Mouse (Mus musculus): Measurements from ENCODE around the gene Wdr20. TPM values are rescaled to one million over a fixed set of nuclear protein-coding genes. Genes with fewer than 3 reads are reported as not detected.

Gene Wdr20
- polyA plus RNA-seq, 1 experiment from 2014 or later: 27.0 TPM

DNA sequence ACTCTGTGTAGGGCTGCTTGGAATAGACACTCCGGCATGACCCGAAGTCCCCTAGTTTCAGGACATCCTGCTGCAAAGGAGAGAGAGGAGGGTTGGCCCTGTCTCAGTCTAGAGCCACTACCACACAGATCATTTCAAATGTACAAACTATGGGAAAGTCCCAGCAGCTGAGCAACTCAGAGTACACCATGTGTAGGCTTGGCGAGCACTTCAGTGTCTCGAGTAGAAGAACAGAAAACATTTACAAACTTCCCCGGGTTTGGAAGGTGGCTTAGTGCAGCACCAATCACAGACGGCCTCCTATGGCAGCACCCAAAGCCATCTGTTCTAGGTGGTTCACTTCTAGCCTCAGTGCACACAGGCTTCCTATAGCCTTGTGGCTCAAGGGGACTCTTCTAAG is 75.9 kb downstream of the Wdr20 start:
- Histone ChIP-seq H3K27me3 (ENCODE audit: low read depth, poor library complexity, severe bottlenecking) (no peaks in the 10 kb centered on the region), H3K4me1 (no peaks in the 10 kb centered on the region), H3K36me3 (peaks cover 13% of the 10 kb centered on the region; the same call in 1 of the 2 replicates), H3K4me3 (no peak overlapping the region), H3K9me3 (replicated peaks) (no peaks in the 10 kb centered on the region), H3K27ac (no peak overlapping the region)
- 96% methylated on average over 6 of the region's 6 CpGs for whole genome bisulfite sequencing
- no peak for DNase-seq (ENCODE audit: low spot score)

DNA sequence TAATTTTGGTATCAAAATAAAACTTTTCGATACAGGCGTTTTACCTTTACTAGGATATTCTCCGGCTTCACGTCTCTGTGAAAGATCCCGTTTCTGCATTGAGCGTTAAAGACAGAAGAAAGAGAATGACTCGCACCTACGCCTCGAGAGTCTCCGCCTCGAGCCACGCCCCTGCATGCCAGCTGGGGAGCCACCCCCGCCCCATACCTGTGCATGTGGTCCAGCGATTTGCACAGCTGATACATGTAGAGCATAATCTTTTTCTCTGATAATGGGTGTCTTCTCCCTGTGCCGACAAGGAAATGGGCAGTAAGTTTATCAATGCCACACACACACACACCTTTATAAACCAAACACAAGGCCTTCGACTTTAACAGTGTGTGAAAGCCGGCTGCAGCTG is 77.2 kb downstream of the Wdr20 start:
- Histone ChIP-seq H3K36me3 (peaks cover 13% of the 10 kb centered on the region; the same call in 1 of the 2 replicates), H3K27ac (no peak overlapping the region)
- no peak for DNase-seq (ENCODE audit: low spot score)

DNA sequence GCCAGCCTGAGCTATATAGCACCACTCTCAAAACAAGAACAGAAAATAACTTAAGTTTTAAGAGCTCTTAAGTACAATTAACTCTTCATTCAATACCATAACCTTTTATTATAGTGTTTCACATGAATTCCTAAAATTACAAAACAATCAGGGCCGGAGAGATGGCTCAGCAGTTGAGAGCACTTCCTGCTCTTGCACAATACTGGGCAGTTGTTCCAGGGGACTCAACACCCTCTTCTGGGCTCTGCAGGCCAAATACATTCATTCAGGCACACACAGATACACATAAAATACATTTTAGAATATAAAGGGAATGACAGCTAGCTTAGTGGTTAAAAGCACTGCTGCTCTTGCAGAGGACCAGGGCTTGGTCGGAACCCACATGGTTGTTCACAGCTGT is 79.1 kb downstream of the Wdr20 start:
- no peaks in the 10 kb centered on the region for H3K9me3 ChIP-seq (replicated peaks)
- no peak overlapping the region for H3K4me3 ChIP-seq
- H3K4me1 ChIP-seq: no peaks in the 10 kb centered on the region; the same call in 1 of the 2 replicates
- H3K27me3 ChIP-seq (ENCODE audit: low read depth, poor library complexity, severe bottlenecking): no peaks in the 10 kb centered on the region
- H3K36me3 ChIP-seq: peaks cover 8% of the 10 kb centered on the region; the same call in 1 of the 2 replicates
- no peak overlapping the region for H3K27ac ChIP-seq
- no peak for DNase-seq (ENCODE audit: low spot score)
- 94% methylated on average over 2 of the region's 2 CpGs for WGBS

More for the DNA sequence above, 77.2 kb downstream of the Wdr20 start:
- Histone ChIP-seq H3K9me3 (replicated peaks) (no peaks in the 10 kb centered on the region), H3K4me3 (no peak overlapping the region), H3K4me1 (no peaks in the 10 kb centered on the region), H3K27me3 (ENCODE audit: low read depth, poor library complexity, severe bottlenecking) (no peaks in the 10 kb centered on the region)
- WGBS: 67% methylated on average over 17 of the region's 17 CpGs

DNA sequence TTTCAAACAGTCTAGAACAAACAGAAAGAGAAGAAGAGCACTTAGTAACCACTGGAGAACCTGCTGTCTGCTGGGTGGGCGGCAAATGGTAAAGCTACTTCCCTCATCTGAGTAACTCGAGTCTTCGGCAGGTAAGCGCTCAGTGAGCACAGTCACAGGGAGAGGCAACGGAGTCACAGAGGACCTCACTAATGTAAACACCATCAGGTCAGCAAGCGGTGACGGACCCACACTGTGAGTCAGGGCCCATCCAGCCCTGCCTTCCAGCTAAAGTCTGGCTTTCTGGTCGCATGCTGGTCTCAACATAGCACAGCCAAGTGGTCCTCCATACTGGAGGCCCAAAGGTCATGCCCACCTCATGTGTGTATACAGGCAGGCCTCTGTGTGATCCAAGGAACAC is 81.6 kb downstream of the Wdr20 start:
- H3K4me1 ChIP-seq: no peaks in the 10 kb centered on the region; the same call in 1 of the 2 replicates
- H3K9me3 ChIP-seq (replicated peaks): no peaks in the 10 kb centered on the region
- 75% methylated on average over 8 of the region's 8 CpGs for WGBS
- H3K27me3 ChIP-seq (ENCODE audit: low read depth, poor library complexity, severe bottlenecking): no peaks in the 10 kb centered on the region
- no peak overlapping the region for H3K4me3 ChIP-seq
- no peaks in the 10 kb centered on the region for H3K36me3 ChIP-seq
- H3K27ac ChIP-seq: no peak overlapping the region
- no peak for DNase-seq (ENCODE audit: low spot score)

DNA sequence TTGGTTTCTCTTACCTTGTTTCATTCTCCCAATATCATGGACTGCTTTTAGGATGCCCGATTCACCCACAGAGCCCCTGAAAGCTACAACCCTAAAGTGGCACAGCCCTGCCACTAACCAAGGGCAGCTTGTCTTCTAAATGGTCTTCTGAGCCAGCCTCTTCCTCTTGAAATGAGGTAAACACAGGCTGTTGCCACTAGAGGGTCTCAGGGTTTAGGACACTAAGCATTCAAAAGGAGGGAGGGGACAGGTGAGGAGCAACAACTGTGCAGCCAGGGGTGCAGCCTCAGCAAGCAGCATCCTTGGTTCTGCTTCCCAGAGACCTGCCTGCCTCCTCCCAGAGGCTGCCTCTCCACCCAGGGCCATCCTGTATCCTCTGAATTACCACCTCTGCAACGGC is 84.0 kb downstream of the Wdr20 start:
- H3K9me3 ChIP-seq (replicated peaks): no peaks in the 10 kb centered on the region
- no peaks in the 10 kb centered on the region for H3K36me3 ChIP-seq
- no peaks in the 10 kb centered on the region; the same call in 1 of the 2 replicates for H3K4me1 ChIP-seq
- H3K27ac ChIP-seq: no peak overlapping the region
- 92% methylated on average over 2 of the region's 2 CpGs for WGBS
- no peak overlapping the region for H3K4me3 ChIP-seq
- H3K27me3 ChIP-seq (ENCODE audit: low read depth, poor library complexity, severe bottlenecking): no peaks in the 10 kb centered on the region
- no peak for DNase-seq (ENCODE audit: low spot score)

DNA sequence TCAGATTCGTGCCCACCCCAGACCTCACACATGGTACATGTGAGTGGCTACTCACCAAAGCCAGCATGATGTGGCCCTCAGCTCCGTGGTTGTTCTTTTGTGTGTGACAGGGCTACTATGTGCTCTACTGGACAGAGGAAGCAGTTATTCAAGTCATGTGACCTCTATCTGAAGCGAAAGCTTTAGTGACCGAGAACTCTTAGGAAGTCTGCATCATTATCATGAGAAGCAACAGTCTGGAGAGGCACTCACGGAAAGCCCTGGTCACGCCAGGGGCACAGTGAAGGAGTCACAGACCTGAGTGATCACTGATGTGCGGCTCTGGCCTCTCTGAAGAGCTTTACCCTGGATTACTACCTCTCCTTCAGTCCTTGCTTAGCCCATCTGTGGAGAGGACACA is 84.6 kb downstream of the Wdr20 start:
- Histone ChIP-seq H3K36me3 (no peaks in the 10 kb centered on the region), H3K9me3 (replicated peaks) (no peaks in the 10 kb centered on the region), H3K4me1 (no peaks in the 10 kb centered on the region; the same call in 1 of the 2 replicates), H3K4me3 (no peak overlapping the region), H3K27me3 (ENCODE audit: low read depth, poor library complexity, severe bottlenecking) (no peaks in the 10 kb centered on the region), H3K27ac (no peak overlapping the region)
- WGBS: 91% methylated on average over 7 of the region's 7 CpGs
- no peak for DNase-seq (ENCODE audit: low spot score)

DNA sequence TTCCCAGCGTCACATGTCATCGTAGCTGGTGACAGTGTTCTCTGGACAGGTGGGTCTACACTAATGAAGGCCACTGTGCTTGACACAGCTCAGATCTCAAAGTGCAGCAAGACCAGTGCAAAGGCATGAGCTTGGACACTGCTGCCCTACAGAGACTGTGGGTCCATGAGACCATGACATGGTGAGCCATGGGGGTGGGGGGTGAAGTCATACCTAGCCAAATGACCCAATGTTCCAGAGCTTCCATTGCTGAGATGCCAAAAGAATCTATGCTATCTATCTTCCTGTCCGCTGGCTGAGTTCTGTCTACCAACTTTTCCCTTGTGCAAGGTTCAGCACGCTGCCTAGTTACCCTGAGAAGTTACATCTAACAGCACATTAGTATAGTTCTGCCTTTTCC is 91.2 kb downstream of the Wdr20 start:
- H3K27ac ChIP-seq: no peak overlapping the region
- 98% methylated on average over 4 of the region's 4 CpGs for WGBS
- H3K27me3 ChIP-seq (ENCODE audit: low read depth, poor library complexity, severe bottlenecking): no peaks in the 10 kb centered on the region
- no peaks in the 10 kb centered on the region for H3K4me1 ChIP-seq
- no peak overlapping the region for H3K4me3 ChIP-seq
- H3K9me3 ChIP-seq (replicated peaks): no peaks in the 10 kb centered on the region
- no peak for DNase-seq (ENCODE audit: low spot score)
- no peaks in the 10 kb centered on the region for H3K36me3 ChIP-seq

DNA sequence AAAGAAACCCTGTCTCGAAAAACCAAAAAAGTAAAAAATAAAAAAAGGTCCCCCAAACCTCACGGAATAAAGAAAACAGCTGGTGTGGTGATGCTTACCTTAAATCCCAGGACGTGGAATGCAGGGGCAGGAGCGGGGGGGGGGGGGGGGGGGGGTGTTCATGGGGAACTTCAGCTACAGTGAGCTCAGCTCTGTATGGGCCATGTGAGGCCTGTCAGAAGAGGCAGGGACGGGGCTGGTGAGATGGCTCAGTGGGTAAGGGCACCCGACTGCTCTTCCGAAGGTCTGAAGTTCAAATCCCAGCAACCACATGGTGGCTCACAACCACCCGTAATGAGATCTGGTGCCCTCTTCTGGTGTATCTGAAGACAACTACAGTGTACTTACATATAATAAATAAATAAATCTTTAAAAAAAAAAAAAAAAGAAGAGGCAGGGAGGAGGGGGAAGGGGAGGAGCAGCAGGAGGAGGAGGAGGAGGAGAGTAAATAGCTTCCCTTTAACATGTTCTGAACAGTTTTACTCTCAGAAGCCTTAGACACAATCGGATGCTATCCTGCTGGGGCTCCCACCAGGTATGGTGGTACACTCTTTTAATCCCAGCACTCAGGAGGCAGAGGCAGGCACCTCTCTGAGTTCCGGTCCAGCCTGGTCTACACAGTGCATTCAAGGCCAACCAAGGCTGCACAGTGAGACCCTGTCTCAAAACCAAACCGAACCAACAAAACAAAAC is 92.7 kb downstream of the Wdr20 start:
- H3K27me3 ChIP-seq (ENCODE audit: low read depth, poor library complexity, severe bottlenecking): no peaks in the 10 kb centered on the region
- H3K4me1 ChIP-seq: no peaks in the 10 kb centered on the region
- no peak overlapping the region for H3K27ac ChIP-seq
- no peaks in the 10 kb centered on the region for H3K36me3 ChIP-seq
- DNase-seq (ENCODE audit: low spot score): no peak
- H3K4me3 ChIP-seq: no peak overlapping the region
- H3K9me3 ChIP-seq (replicated peaks): no peaks in the 10 kb centered on the region
- 82% methylated on average over 10 of the region's 11 CpGs for WGBS

DNA sequence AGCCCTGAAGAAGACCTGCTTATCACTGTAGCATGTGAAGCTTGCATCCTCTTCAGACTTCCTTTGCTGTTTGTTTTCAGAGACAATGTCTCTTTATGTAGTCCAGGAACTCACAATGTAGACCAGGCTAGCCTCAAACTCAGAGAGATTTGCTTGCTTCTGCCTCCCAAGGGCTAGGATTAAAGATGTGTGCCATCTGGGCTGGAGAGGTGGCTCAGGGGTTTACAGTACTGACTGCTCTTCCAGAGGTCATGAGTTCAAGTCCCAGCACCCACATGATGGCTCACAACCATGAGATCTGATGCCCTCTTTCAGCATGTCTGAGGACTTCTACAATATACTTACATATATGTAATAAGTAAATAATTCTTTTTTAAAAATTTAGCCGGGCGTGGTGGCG is 97.4 kb downstream of the Wdr20 start:
- H3K27me3 ChIP-seq (ENCODE audit: low read depth, poor library complexity, severe bottlenecking): 0 out of 2 replicates have a peak, but pooled peaks cover 7% of the 10 kb centered on the region
- no peaks in the 10 kb centered on the region for H3K9me3 ChIP-seq (replicated peaks)
- WGBS: 95% methylated on average over 3 of the region's 3 CpGs
- H3K36me3 ChIP-seq: no peaks in the 10 kb centered on the region
- DNase-seq (ENCODE audit: low spot score): no peak
- H3K4me3 ChIP-seq: no peak overlapping the region
- H3K4me1 ChIP-seq: peaks cover 10% of the 10 kb centered on the region
- H3K27ac ChIP-seq: no peak overlapping the region

DNA sequence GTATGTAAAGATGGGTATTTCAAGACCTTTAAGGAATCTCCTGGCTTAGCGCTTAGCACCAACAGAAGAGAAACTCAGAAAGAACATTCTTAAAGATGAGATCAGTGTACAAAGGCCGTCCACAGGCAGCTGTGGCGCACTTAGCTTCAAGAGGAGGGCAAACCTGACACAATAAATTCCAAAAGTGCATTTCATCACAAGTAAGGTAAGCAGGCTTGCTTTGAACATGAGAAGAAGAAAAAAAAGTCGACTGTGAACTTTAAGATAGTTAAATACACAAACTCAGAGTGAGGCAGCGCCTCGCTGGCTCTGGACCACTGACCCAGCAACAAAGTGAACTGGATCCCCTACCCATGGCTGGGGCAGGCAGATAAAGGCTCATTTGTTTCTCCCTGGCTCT is 99.0 kb downstream of the Wdr20 start:
- H3K27ac ChIP-seq: peak overlapping the region; percentile 32; the same call in 1 of the 2 replicates
- H3K4me3 ChIP-seq: no peak overlapping the region
- 0 out of 2 replicates have a peak, but pooled peaks cover 7% of the 10 kb centered on the region for H3K27me3 ChIP-seq (ENCODE audit: low read depth, poor library complexity, severe bottlenecking)
- WGBS: 67% methylated on average over 6 of the region's 6 CpGs
- no peak for DNase-seq (ENCODE audit: low spot score)
- H3K9me3 ChIP-seq (replicated peaks): no peaks in the 10 kb centered on the region
- H3K4me1 ChIP-seq: peaks cover 14% of the 10 kb centered on the region
- no peaks in the 10 kb centered on the region for H3K36me3 ChIP-seq

DNA sequence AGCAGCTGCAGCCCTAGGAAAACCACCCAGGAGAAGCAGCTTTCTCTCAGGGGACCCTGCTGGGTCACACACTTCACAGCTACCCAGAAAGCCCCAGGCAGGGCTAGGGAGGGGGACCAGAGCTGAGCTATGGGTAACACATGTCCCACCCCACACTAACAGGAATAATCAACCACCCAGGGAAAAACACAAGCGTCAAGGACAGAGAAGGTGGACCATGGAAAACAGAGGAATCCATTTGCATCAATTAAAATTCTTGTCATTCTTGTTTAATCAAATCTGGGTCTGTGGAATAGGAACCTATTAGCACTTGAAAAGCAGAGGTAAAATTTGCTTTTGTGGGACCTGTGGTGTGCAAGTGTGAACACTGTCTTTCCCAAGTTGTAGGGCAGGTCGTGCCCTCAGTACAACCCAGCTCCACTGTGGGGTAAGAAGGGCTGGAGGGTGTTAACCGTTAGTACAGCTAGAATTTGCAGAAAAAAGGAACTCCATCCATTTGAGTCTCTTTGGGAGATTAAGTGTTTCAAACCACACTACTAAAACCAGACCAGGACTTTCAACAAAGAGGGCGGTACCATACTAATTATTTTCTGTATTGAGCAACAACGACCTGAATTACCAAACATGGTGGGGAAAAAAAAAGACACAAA is 99.6 kb downstream of the Wdr20 start:
- Histone ChIP-seq H3K4me1 (peaks cover 14% of the 10 kb centered on the region), H3K36me3 (no peaks in the 10 kb centered on the region), H3K27me3 (ENCODE audit: low read depth, poor library complexity, severe bottlenecking) (0 out of 2 replicates have a peak, but pooled peaks cover 7% of the 10 kb centered on the region), H3K27ac (peak overlapping the region; percentile 32; the same call in 1 of the 2 replicates), H3K4me3 (no peak overlapping the region), H3K9me3 (replicated peaks) (no peaks in the 10 kb centered on the region)
- 46% methylated on average over 5 of the region's 5 CpGs for WGBS
- DNase-seq (ENCODE audit: low spot score): no peak

DNA sequence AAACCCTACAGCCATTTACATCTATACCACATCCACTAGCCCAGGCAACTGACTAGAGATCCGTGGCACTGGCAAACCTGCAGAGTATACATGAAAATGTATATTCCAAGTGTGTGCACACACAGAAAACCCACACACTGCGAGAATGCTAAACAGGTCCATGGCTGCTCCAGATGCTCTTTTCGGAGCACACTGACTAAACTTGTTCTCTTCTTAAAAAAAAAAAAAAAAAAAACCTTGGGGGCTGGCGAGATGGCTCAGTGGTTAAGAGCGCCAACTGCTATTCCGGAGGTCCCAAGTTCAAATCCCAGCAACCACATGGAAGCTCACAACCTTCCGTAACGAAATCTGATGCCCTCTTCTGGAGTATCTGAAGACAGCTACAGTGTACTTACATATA is 100.1 kb downstream of the Wdr20 start:
- 90% methylated on average over 8 of the region's 8 CpGs for WGBS
- no peaks in the 10 kb centered on the region for H3K9me3 ChIP-seq (replicated peaks)
- H3K27ac ChIP-seq: no peak overlapping the region
- DNase-seq (ENCODE audit: low spot score): no peak
- H3K4me3 ChIP-seq: no peak overlapping the region
- H3K27me3 ChIP-seq (ENCODE audit: low read depth, poor library complexity, severe bottlenecking): 0 out of 2 replicates have a peak, but pooled peaks cover 7% of the 10 kb centered on the region
- peaks cover 14% of the 10 kb centered on the region for H3K4me1 ChIP-seq
- H3K36me3 ChIP-seq: no peaks in the 10 kb centered on the region
